Mouse (Mus musculus): ENCODE results near the gene Zfp599. TPM values are rescaled to one million over a fixed set of nuclear protein-coding genes. Genes with fewer than 3 reads are reported as not detected.
"Not testable (repeated sequence)": the region's sequence is repeated elsewhere in the genome, so short reads cannot be mapped to it uniquely, and the experiment has no call there.

The Zfp599 gene
- 10.4 and 10.7 TPM in 2 replicates for polyA plus RNA-seq (2015; fragmentation: Nextera tagmentation; extraction: Ambion mirVana)

- Histone ChIP-seq H3K9me3 (replicated peaks) (peaks cover 9% of the 10 kb centered on the region; the same call in 1 of the 2 replicates), H3K36me3 (ENCODE audit: poor library complexity, severe bottlenecking) (peaks cover 34% of the 10 kb centered on the region), H3K4me2 (peak within 1 kb of the TSS; percentile 71), H3K4me1 (0 out of 2 replicates have a peak, but pooled peaks cover 4% of the 10 kb centered on the region), H3K9ac (peak within 1 kb of the TSS; percentile 86), H3K27ac (peak within 1 kb of the TSS; percentile 48), H3K4me3 (peak within 1 kb of the TSS; percentile 66), H3K27me3 (no peaks in the 10 kb centered on the region)
- ATAC-seq, result peak; percentile 98
- WGBS, result 1% methylated on average over 35 of the region's 35 CpGs
Observed at GRCm38 (mm10) chr9:22259184-22260091, at the start of gene Zfp599. Gene Zfp599, minus strand, starts transcription at chr9:22259895.

GRCm38 (mm10) chr9:22307920-22308262 lies 48.2 kb upstream of the Zfp599 start:
- peaks cover 16% of the 10 kb centered on the region for H3K4me1 ChIP-seq
- peak overlapping the region; percentile 99 for H3K9ac ChIP-seq
- peak overlapping the region; percentile 31; the same call in 1 of the 2 replicates for H3K27ac ChIP-seq
- H3K4me2 ChIP-seq, result peak overlapping the region; percentile 76
- H3K9me3 ChIP-seq (replicated peaks), result peaks cover 17% of the 10 kb centered on the region
- not testable (repeated sequence) for H3K27me3 ChIP-seq, ATAC-seq
- H3K36me3 ChIP-seq (ENCODE audit: poor library complexity, severe bottlenecking), result peaks cover 25% of the 10 kb centered on the region
- peak overlapping the region; percentile 84 for H3K4me3 ChIP-seq
- WGBS, result 10% methylated on average over 9 of the region's 9 CpGs

- Histone ChIP-seq H3K4me2 (peak within 1 kb of the TSS; percentile 76), H3K9ac (peak within 1 kb of the TSS; percentile 99)
Observed at GRCm38 (mm10) chr9:22307156-22307919, 47.6 kb upstream of the Zfp599 start, which contains the start of gene Zfp810. Gene Zfp810, minus strand, starts transcription at chr9:22307648.

GRCm38 (mm10) chr9:22306726-22307125 lies 47.0 kb upstream of the Zfp599 start:
- H3K36me3 ChIP-seq (ENCODE audit: poor library complexity, severe bottlenecking), result peaks cover 36% of the 10 kb centered on the region
- H3K9me3 ChIP-seq (replicated peaks), result peaks cover 17% of the 10 kb centered on the region
- ATAC-seq, result 0 out of 2 replicates have a peak, but pooled peaks have one; percentile 23
- peak overlapping the region; percentile 99 for H3K9ac ChIP-seq
- peak overlapping the region; percentile 84 for H3K4me3 ChIP-seq
- H3K27me3 ChIP-seq, result no peaks in the 10 kb centered on the region
- WGBS, result 20% methylated on average over 6 of the region's 6 CpGs
- H3K4me2 ChIP-seq, result peak overlapping the region; percentile 76
- peak overlapping the region; percentile 88 for H3K27ac ChIP-seq
- H3K4me1 ChIP-seq, result peaks cover 16% of the 10 kb centered on the region

More at GRCm38 (mm10) chr9:22307156-22307919, 47.6 kb upstream of the Zfp599 start, which contains the start of gene Zfp810:
- Histone ChIP-seq H3K4me3 (peak within 1 kb of the TSS; percentile 84), H3K9me3 (replicated peaks) (peaks cover 17% of the 10 kb centered on the region), H3K36me3 (ENCODE audit: poor library complexity, severe bottlenecking) (peaks cover 30% of the 10 kb centered on the region), H3K27ac (peak within 1 kb of the TSS; percentile 88), H3K4me1 (peaks cover 16% of the 10 kb centered on the region), H3K27me3 (no peaks in the 10 kb centered on the region)
- ATAC-seq, result peak; percentile 100
- whole genome bisulfite sequencing, result under 1% methylated on average over 56 of the region's 56 CpGs

GRCm38 (mm10) chr9:22302199-22302598 lies 42.5 kb upstream of the Zfp599 start:
- Histone ChIP-seq H3K4me1 (peaks cover 16% of the 10 kb centered on the region), H3K9ac (no peak overlapping the region), H3K27ac (no peak overlapping the region), H3K27me3 (no peaks in the 10 kb centered on the region), H3K36me3 (ENCODE audit: poor library complexity, severe bottlenecking) (peaks cover 77% of the 10 kb centered on the region), H3K4me2 (no peak overlapping the region), H3K4me3 (no peak overlapping the region), H3K9me3 (replicated peaks) (peaks cover 17% of the 10 kb centered on the region)
- ATAC-seq, result no peak
- WGBS, result 96% methylated on average over 1 of the region's 1 CpGs

GRCm38 (mm10) chr9:22278733-22279132 lies 19.0 kb upstream of the Zfp599 start:
- H3K27me3 ChIP-seq, result no peaks in the 10 kb centered on the region
- no peak overlapping the region for H3K9ac ChIP-seq
- H3K4me2 ChIP-seq, result no peak overlapping the region
- no peak overlapping the region for H3K4me3 ChIP-seq
- ATAC-seq, result no peak
- WGBS, result 98% methylated on average over 4 of the region's 4 CpGs
- H3K36me3 ChIP-seq (ENCODE audit: poor library complexity, severe bottlenecking), result peaks cover 86% of the 10 kb centered on the region
- H3K4me1 ChIP-seq, result no peaks in the 10 kb centered on the region
- peaks cover 74% of the 10 kb centered on the region for H3K9me3 ChIP-seq (replicated peaks)
- H3K27ac ChIP-seq, result no peak overlapping the region

GRCm38 (mm10) chr9:22268886-22269285 lies 9.2 kb upstream of the Zfp599 start:
- 97% methylated on average over 1 of the region's 1 CpGs for WGBS
- Histone ChIP-seq H3K27ac (no peak overlapping the region), H3K9me3 (replicated peaks) (peaks cover 10% of the 10 kb centered on the region), H3K9ac (no peak overlapping the region), H3K27me3 (no peaks in the 10 kb centered on the region), H3K4me2 (no peak overlapping the region), H3K4me3 (no peak overlapping the region), H3K36me3 (ENCODE audit: poor library complexity, severe bottlenecking) (peaks cover 8% of the 10 kb centered on the region), H3K4me1 (no peaks in the 10 kb centered on the region)
- no peak for ATAC-seq

- no peaks in the 10 kb centered on the region for H3K27me3 ChIP-seq
Observed at GRCm38 (mm10) chr9:22262611-22263010, 2.9 kb upstream of the Zfp599 start.

GRCm38 (mm10) chr9:22261594-22261993 lies 1.9 kb upstream of the Zfp599 start:
- no peak for ATAC-seq
- H3K9me3 ChIP-seq (replicated peaks), result no peaks in the 10 kb centered on the region; the same call in 1 of the 2 replicates
- H3K4me3 ChIP-seq, result no peak overlapping the region
- H3K36me3 ChIP-seq (ENCODE audit: poor library complexity, severe bottlenecking), result peaks cover 16% of the 10 kb centered on the region
- no peak overlapping the region for H3K4me2 ChIP-seq
- H3K9ac ChIP-seq, result no peak overlapping the region
- H3K27me3 ChIP-seq, result no peaks in the 10 kb centered on the region
- 80% methylated on average over 1 of the region's 1 CpGs for WGBS
- H3K4me1 ChIP-seq, result 0 out of 2 replicates have a peak, but pooled peaks cover 4% of the 10 kb centered on the region
- no peak overlapping the region for H3K27ac ChIP-seq

More at GRCm38 (mm10) chr9:22262611-22263010, 2.9 kb upstream of the Zfp599 start:
- H3K4me3 ChIP-seq, result no peak overlapping the region
- 90% methylated on average over 10 of the region's 10 CpGs for WGBS
- H3K4me1 ChIP-seq, result 0 out of 2 replicates have a peak, but pooled peaks cover 4% of the 10 kb centered on the region
- H3K9me3 ChIP-seq (replicated peaks), result no peaks in the 10 kb centered on the region; the same call in 1 of the 2 replicates
- no peak overlapping the region for H3K9ac ChIP-seq
- H3K4me2 ChIP-seq, result no peak overlapping the region
- ATAC-seq, result no peak
- peaks cover 6% of the 10 kb centered on the region; the same call in 1 of the 2 replicates for H3K36me3 ChIP-seq (ENCODE audit: poor library complexity, severe bottlenecking)
- no peak overlapping the region for H3K27ac ChIP-seq

- 29% methylated on average over 3 of the region's 3 CpGs for WGBS
- Histone ChIP-seq H3K4me1 (0 out of 2 replicates have a peak, but pooled peaks cover 4% of the 10 kb centered on the region), H3K27me3 (no peaks in the 10 kb centered on the region), H3K36me3 (ENCODE audit: poor library complexity, severe bottlenecking) (peaks cover 31% of the 10 kb centered on the region), H3K4me2 (peak overlapping the region; percentile 71), H3K27ac (no peak overlapping the region), H3K4me3 (peak overlapping the region; percentile 66), H3K9me3 (replicated peaks) (peaks cover 9% of the 10 kb centered on the region; the same call in 1 of the 2 replicates), H3K9ac (no peak overlapping the region)
- no peak for ATAC-seq
Observed at GRCm38 (mm10) chr9:22260092-22260422, 362 bp upstream of the Zfp599 start.

- WGBS, result 86% methylated on average over 8 of the region's 8 CpGs
- no peaks in the 10 kb centered on the region for H3K27me3 ChIP-seq
- no peak overlapping the region for H3K27ac ChIP-seq
- H3K36me3 ChIP-seq (ENCODE audit: poor library complexity, severe bottlenecking), result peaks cover 39% of the 10 kb centered on the region
- ATAC-seq, result no peak
- H3K9me3 ChIP-seq (replicated peaks), result peaks cover 13% of the 10 kb centered on the region
- peak overlapping the region; percentile 66 for H3K4me3 ChIP-seq
- 0 out of 2 replicates have a peak, but pooled peaks cover 4% of the 10 kb centered on the region for H3K4me1 ChIP-seq
- peak overlapping the region; percentile 86 for H3K9ac ChIP-seq
- H3K4me2 ChIP-seq, result peak overlapping the region; percentile 71
Observed at GRCm38 (mm10) chr9:22258784-22259183, 911 bp downstream of the Zfp599 start.

Measured in forebrain, embryonic 13.5 days (tissue).